Comparison of ENCODE assay signal across 16 mouse cellular contexts in genomic region chr11:98353651-98354211, GRCm38 (mm10). TPM values are rescaled to one million over a fixed set of nuclear protein-coding genes. Genes with fewer than 3 reads are reported as not detected.
A peak's percentile ranks its signal among the peaks of the same experiment; 100 is the strongest.
DNase-seq lines count a peak whose midpoint lies in the region; ATAC-seq lines count a peak whose summit lies in the region.
"Had no signal": no experiment of that assay in that cellular context is flagged by ENCODE, and none has a peak within 500 bp of the region (broad histone marks: within the 10 kb centered on the region; RNA-seq: fewer than 3 reads in every experiment).

No protein-coding gene starts in this region.

- no peaks in the 10 kb centered on the region for H3K36me3 ChIP-seq in limb, embryonic 11.5 days (ENCODE audit: control insufficient read depth, insufficient read depth, low read length)
- no peaks in the 10 kb centered on the region for H3K36me3 ChIP-seq in limb, embryonic 10.5 days
- no peaks in the 10 kb centered on the region for H3K36me3 ChIP-seq in kidney, embryonic 16.5 days (ENCODE audit: insufficient read depth, low read length)
- H3K36me3 ChIP-seq: G1E; limb, embryonic 12.5 days had no signal

- peaks cover 53% of the 10 kb centered on the region for H3K27me3 ChIP-seq in limb, embryonic 11.5 days (ENCODE audit: control insufficient read depth, insufficient read depth, low read length)
- H3K27me3 ChIP-seq in limb, embryonic 10.5 days (ENCODE audit: low read depth, poor library complexity, severe bottlenecking): peaks cover 76% of the 10 kb centered on the region
- peaks cover 32% of the 10 kb centered on the region for H3K27me3 ChIP-seq in kidney, embryonic 16.5 days (ENCODE audit: insufficient read depth, low read length)

- no peaks in the 10 kb centered on the region for H3K9me3 ChIP-seq in limb, embryonic 11.5 days (ENCODE audit: control insufficient read depth, low read length)
- H3K9me3 ChIP-seq in limb, embryonic 10.5 days (replicated peaks): no peaks in the 10 kb centered on the region
- H3K9me3 ChIP-seq in kidney, embryonic 16.5 days (ENCODE audit: low read length): no peaks in the 10 kb centered on the region
- H3K9me3 ChIP-seq: G1E; limb, embryonic 12.5 days; megakaryocyte, embryonic 14.5 days had no signal

- WGBS in limb, embryonic 11.5 days: 27% methylated on average over 8 of the region's 8 CpGs
- 30% methylated on average over 8 of the region's 8 CpGs for WGBS in limb, embryonic 10.5 days
- WGBS in kidney, embryonic 16.5 days: 23% methylated on average over 8 of the region's 8 CpGs

- H3K4me2 ChIP-seq in limb, embryonic 11.5 days (ENCODE audit: low read depth, severe bottlenecking): 0 out of 2 replicates have a peak overlapping the region, but pooled peaks have one; percentile 7
- H3K4me2 ChIP-seq in kidney, embryonic 16.5 days (replicated peaks; ENCODE audit: low read depth, low read length): no peak overlapping the region
- H3K4me2 ChIP-seq: limb, embryonic 12.5 days had no signal

- no peak overlapping the region for H3K4me3 ChIP-seq in limb, embryonic 11.5 days (ENCODE audit: low read depth, low read length)
- H3K4me3 ChIP-seq in limb, embryonic 10.5 days: no peak overlapping the region
- no peak overlapping the region for H3K4me3 ChIP-seq in kidney, embryonic 16.5 days (ENCODE audit: low read length)
- H3K4me3 ChIP-seq: limb, embryonic 12.5 days; megakaryocyte, embryonic 14.5 days had no signal

- H3K9ac ChIP-seq in limb, embryonic 11.5 days (ENCODE audit: low read length): no peak overlapping the region
- H3K9ac ChIP-seq in kidney, embryonic 16.5 days (replicated peaks; ENCODE audit: low read length): no peak overlapping the region
- H3K9ac ChIP-seq: limb, embryonic 12.5 days had no signal

- H3K27ac ChIP-seq in limb, embryonic 11.5 days (replicated peaks; ENCODE audit: low read depth, low read length): no peak overlapping the region
- no peak overlapping the region for H3K27ac ChIP-seq in limb, embryonic 10.5 days
- H3K27ac ChIP-seq in kidney, embryonic 16.5 days (ENCODE audit: low read length): peak overlapping the region; percentile 31; the same call in 1 of the 2 replicates
- H3K27ac ChIP-seq: limb, embryonic 12.5 days had no signal

- H3K4me1 ChIP-seq in limb, embryonic 11.5 days (ENCODE audit: control insufficient read depth, insufficient read depth, low read length): peaks cover 15% of the 10 kb centered on the region
- H3K4me1 ChIP-seq in limb, embryonic 10.5 days: peaks cover 34% of the 10 kb centered on the region
- peaks cover 31% of the 10 kb centered on the region for H3K4me1 ChIP-seq in kidney, embryonic 16.5 days (ENCODE audit: insufficient read depth, low read length)

- ATAC-seq in limb, embryonic 11.5 days (ENCODE audit: insufficient number of reproducible peaks, low FRiP score, low TSS enrichment, low read depth): no peak
- ATAC-seq in kidney, embryonic 16.5 days (ENCODE audit: low FRiP score, low TSS enrichment): no peak
- ATAC-seq: inflammation-experienced regulatory T-cells, adult 6 months had no signal

- intact Hi-C loops in gastrocnemius, postnatal 14 days (cut with DNase I; ENCODE audit: low total_unique reads): no loop called here

- no peak for DNase-seq in limb, embryonic 11.5 days (ENCODE audit: low spot score)
- DNase-seq in limb, embryonic 10.5 days (ENCODE audit: low spot score): no peak
- DNase-seq in fibroblast of lung, adult 2 months (ENCODE audit: low read depth): peak; percentile 65
- DNase-seq in lung, postnatal 25 days (ENCODE audit: low spot score): peak; percentile 78
- DNase-seq in gastrocnemius, postnatal 14 days: no peak
- DNase-seq in Muller cell, postnatal 12 days (ENCODE audit: inconsistent ontology term): no peak
- DNase-seq: adrenal gland, adult 8-10 months; right cerebral cortex, postnatal 25 days; thymus, postnatal 14 days had no signal

RNA-seq across cellular contexts. Expression of gene Stard3, which starts 4.4 kb away (rescaled TPM):
- polyA plus RNA-seq in limb, embryonic 11.5 days (2014; fragmentation: Nextera tagmentation; extraction: Ambion mirVana): 37.7 and 38.3 TPM in 2 replicates
- 37.8 and 41.3 TPM in 2 replicates for polyA plus RNA-seq in limb, embryonic 10.5 days (2016; fragmentation: Nextera tagmentation; extraction: Ambion mirVana)
- polyA plus RNA-seq in kidney, embryonic 16.5 days (2015; fragmentation: Nextera tagmentation; extraction: Ambion mirVana): 62.0 and 62.4 TPM in 2 replicates
- total RNA-seq in gastrocnemius, postnatal 14 days (2021): 1 to 10 TPM; 7.3 to 9.4 TPM

RNA-seq across cellular contexts. Expression of gene Ppp1r1b, which starts 5.5 kb away (rescaled TPM):
- polyA plus RNA-seq in limb, embryonic 11.5 days (2014; fragmentation: Nextera tagmentation; extraction: Ambion mirVana): 0.17 TPM in 1 of 2 replicates, not detected in the other
- polyA plus RNA-seq in limb, embryonic 10.5 days (2016; fragmentation: Nextera tagmentation; extraction: Ambion mirVana): 0.13 TPM in 2 replicates
- 5.4 and 5.8 TPM in 2 replicates for polyA plus RNA-seq in kidney, embryonic 16.5 days (2015; fragmentation: Nextera tagmentation; extraction: Ambion mirVana)
- under 1 TPM; 0.20 to 0.29 TPM for total RNA-seq in gastrocnemius, postnatal 14 days (2021)
- total RNA-seq: G1E had no signal
- polyA plus RNA-seq: G1E; inflammation-experienced regulatory T-cells, adult 6 months had no signal

RNA-seq across cellular contexts. Expression of gene Neurod2, which starts 24.3 kb away (rescaled TPM):
- polyA plus RNA-seq in limb, embryonic 11.5 days (2014; fragmentation: Nextera tagmentation; extraction: Ambion mirVana): not detected in 2 replicates
- polyA plus RNA-seq in limb, embryonic 10.5 days (2016; fragmentation: Nextera tagmentation; extraction: Ambion mirVana): not detected in 2 replicates
- not detected in 2 replicates for polyA plus RNA-seq in kidney, embryonic 16.5 days (2015; fragmentation: Nextera tagmentation; extraction: Ambion mirVana)
- not detected for total RNA-seq in gastrocnemius, postnatal 14 days (2021)
- total RNA-seq: adrenal gland, adult 8-10 months; gastrocnemius, adult 8-10 months had no signal
- polyA plus RNA-seq: G1E; heart, postnatal 0 days; inflammation-experienced regulatory T-cells, adult 6 months had no signal

RNA-seq across cellular contexts. Expression of gene Tcap, which starts 29.9 kb away (rescaled TPM):
- polyA plus RNA-seq in limb, embryonic 11.5 days (2014; fragmentation: Nextera tagmentation; extraction: Ambion mirVana): 0.41 and 0.53 TPM in 2 replicates
- 0.16 and 0.40 TPM in 2 replicates for polyA plus RNA-seq in limb, embryonic 10.5 days (2016; fragmentation: Nextera tagmentation; extraction: Ambion mirVana)
- 2.4 and 2.7 TPM in 2 replicates for polyA plus RNA-seq in kidney, embryonic 16.5 days (2015; fragmentation: Nextera tagmentation; extraction: Ambion mirVana)
- 1,000 to 10,000 TPM in 1 of 2 experiments, 100 to 1,000 TPM in 1; 673 to 1,120 TPM for total RNA-seq in gastrocnemius, postnatal 14 days (2021)
- total RNA-seq: G1E had no signal
- polyA plus RNA-seq: G1E; inflammation-experienced regulatory T-cells, adult 6 months had no signal

RNA-seq across cellular contexts. Expression of gene Pnmt, which starts 32.5 kb away (rescaled TPM):
- polyA plus RNA-seq in limb, embryonic 11.5 days (2014; fragmentation: Nextera tagmentation; extraction: Ambion mirVana): 0.13 and 0.17 TPM in 2 replicates
- 0.61 TPM in 1 of 2 replicates, not detected in the other for polyA plus RNA-seq in limb, embryonic 10.5 days (2016; fragmentation: Nextera tagmentation; extraction: Ambion mirVana)
- polyA plus RNA-seq in kidney, embryonic 16.5 days (2015; fragmentation: Nextera tagmentation; extraction: Ambion mirVana): 2.5 and 2.8 TPM in 2 replicates
- under 1 TPM; 0.39 to 0.53 TPM for total RNA-seq in gastrocnemius, postnatal 14 days (2021)
- total RNA-seq: G1E had no signal
- polyA plus RNA-seq: G1E; heart, postnatal 0 days; inflammation-experienced regulatory T-cells, adult 6 months had no signal

Comparison
In these comparisons a context has a peak if more than half of its experiments do, and no peak if none do; other contexts are left out.
1. DNase-seq: peak in fibroblast of lung, adult 2 months (single experiment) and lung, postnatal 25 days (single experiment); none in limb, embryonic 11.5 days (single experiment), limb, embryonic 10.5 days (single experiment), gastrocnemius, postnatal 14 days (single experiment) and Muller cell, postnatal 12 days (single experiment).